Mouse (Mus musculus) ZHBTc4 (cell line): Measurements from ENCODE around the gene Cdh13.

Source experiments
- DNase-seq: peaks from one replicate; pipeline ENCODE4 v3.0.0-alpha.2; 2011; ENCODE audit warnings: low read depth, low spot score

The Cdh13 gene

GRCm38 (mm10) chr8:119037571-119037970, 754.0 kb downstream of the Cdh13 start:
- no peak for DNase-seq

DNA sequence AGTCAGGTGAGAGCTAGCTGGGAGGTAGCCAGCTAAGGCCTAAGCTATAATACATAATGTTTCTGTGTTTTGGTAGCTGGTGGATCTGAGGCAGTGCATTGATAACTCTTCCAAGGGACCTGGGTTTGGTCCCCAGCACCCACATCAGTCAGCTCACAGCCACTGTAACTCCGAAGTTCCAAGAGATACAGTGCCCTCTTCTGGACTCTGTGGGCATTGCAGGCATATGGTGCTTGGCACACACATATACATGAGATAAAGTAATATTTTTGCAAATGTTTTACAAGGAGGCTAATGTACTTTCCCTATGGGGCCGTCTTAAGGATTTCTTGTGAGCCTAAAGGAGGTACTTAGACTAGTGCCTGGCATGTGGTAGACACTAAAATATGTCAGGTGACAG, 755.8 kb downstream of the Cdh13 start:
- DNase-seq: peak; percentile 17

DNA sequence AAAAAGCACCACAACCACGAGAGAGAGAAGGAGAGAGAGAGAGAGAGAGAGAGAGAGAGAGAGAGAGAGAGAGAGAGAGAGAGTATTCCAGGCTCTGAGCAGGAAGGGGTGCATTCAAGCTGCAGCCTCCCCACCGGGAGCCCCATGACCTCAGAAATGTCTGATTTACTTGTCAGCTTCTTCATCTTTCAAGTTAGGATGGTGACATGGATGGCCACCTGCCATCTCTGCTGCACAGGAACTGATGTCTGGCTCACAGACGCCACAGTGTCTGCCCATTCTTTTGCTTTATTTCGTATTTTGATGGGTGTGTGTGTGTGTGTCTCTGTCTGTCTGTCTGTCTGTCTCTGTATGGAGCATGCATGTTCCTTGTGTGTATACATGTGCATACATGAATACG, 774.3 kb downstream of the Cdh13 start:
- DNase-seq: no peak

DNA sequence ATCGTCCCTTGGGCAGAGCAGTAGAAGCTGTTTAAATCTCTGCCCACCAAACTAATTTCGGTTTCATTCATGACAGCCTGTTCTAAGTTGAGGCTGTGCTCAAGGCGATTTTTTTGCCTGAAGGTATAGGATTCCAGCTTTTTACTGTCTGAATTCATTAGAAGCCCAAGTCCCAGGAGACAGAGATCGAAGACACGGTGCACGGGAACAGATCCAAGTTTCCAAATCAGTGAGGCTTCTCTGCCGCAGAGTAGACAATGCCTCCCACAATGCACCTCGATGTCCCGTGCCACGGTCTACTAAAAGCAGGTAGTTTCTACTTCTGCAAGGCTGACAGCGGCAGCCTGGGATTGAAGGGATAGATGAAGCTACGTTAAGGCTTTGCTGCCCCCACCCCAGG, 778.1 kb downstream of the Cdh13 start:
- no peak for DNase-seq

GRCm38 (mm10) chr8:119064523-119064922, 781.0 kb downstream of the Cdh13 start:
- peak; percentile 76 for DNase-seq

- DNase-seq: no peak
These were observed 788.8 kb downstream of the Cdh13 start for GRCm38 (mm10) chr8:119072291-119072690.

- DNase-seq: no peak
These were observed 801.5 kb downstream of the Cdh13 start for GRCm38 (mm10) chr8:119085022-119085421.

- no peak for DNase-seq
These were observed 814.7 kb downstream of the Cdh13 start for GRCm38 (mm10) chr8:119098261-119098660.

DNA sequence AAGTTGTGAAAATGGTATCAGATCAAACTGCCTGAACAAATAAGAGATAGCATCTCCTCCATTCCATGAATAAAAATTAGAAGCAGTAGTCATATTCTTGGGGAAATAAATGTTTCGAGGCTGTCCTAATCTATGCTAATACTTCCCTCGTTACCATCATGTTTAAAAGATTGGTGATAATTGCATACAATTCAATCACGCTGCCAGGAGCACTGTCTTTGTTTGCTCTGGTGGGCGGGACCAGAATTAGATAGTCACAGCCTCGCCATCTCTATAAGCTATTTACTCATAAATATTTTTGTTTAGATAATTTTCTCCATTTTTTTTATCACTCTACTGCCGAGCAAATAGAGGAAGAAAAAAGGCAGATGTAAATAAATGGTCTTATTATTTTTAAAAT, 819.3 kb downstream of the Cdh13 start:
- DNase-seq: no peak

- DNase-seq: no peak
These were observed 826.1 kb downstream of the Cdh13 start for GRCm38 (mm10) chr8:119109655-119110054.

DNA sequence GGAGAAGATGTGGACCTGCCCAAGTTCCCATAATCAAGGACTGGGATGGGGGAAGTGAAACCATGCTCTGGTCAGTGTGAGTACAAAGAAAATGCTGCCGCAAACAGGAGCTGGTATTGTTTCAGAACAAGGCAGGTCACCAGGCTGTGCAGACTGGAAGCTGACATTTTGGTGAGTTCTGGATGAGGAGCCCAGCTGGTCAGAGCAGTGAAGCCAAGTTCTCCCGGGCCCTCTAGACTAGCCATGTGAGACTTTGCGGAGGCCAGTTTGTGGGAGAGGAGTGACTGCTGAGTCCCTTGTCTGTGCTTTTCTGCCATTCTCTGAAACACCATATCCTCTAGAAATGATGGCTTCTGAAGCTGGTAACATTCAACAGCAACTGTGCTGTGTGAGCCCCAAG, 829.3 kb downstream of the Cdh13 start:
- no peak for DNase-seq

DNA sequence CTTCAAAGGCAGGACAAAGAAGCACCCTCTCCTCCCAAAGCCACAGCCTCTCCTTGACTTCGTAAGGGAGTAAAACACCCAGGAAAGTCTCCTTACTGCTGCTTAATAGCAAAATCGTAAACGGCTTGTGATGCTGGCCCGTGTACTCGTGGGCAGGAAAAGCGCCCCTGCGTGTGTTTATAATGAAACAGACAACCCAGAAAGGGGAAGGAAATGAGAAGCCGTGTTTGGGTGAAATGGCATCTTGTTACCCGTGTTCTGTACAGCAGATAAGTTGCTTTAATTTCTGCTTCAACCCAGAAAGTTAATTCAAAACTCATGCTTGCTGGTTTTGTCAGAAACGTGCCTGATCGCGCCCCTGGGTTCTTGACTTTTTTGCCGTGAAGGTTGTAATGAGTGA, 837.7 kb downstream of the Cdh13 start:
- DNase-seq: no peak

DNA sequence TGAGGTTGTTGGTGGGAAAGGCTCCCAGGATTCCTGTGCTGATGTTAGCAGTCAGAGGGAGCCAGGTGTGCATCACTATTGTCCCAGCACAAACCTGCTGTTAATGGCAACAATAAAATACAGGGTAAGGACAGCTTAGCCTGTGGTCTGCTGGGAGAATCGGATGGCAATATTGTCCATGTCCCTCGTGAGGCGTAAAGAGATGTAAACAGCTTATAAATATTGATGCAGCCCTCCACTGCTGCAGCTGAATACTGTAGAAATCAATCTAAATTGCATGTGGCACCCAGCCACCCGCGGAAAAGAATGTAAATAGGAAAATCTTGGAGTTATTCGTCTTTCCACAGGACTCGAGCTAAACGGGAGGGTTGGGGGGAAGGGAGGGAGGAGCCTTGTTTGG, 844.3 kb downstream of the Cdh13 start:
- DNase-seq: no peak

GRCm38 (mm10) chr8:119128266-119128665, 844.7 kb downstream of the Cdh13 start:
- no peak for DNase-seq

DNA sequence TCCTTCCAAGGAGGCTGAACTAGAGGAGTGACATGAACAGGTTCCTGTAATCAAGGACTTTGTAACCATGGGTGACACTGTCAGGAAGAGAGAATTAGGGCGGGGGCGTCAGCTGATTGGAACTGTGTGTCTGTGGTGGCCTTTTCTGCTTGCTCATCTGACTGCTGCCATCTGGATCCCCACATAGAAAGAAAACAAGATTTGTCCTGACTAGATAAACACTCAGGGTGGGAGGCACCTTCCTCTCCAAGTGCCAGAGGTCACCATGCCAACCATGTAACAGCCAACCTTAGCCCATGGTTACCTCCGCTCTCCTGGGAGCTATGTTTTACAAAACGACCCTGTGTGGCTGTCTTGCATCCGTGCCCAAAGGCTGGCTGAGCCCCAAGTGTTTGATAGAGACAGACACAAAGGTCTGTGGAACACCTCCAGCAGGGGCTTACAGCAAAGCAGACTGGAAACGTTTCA, 873.0 kb downstream of the Cdh13 start:
- no peak for DNase-seq

- no peak for DNase-seq
These were observed 875.1 kb downstream of the Cdh13 start for GRCm38 (mm10) chr8:119158628-119159027.

GRCm38 (mm10) chr8:119159794-119160193, 876.3 kb downstream of the Cdh13 start:
- no peak for DNase-seq

- peak; percentile 65 for DNase-seq
These were observed 880.5 kb downstream of the Cdh13 start for GRCm38 (mm10) chr8:119164076-119164475.

DNA sequence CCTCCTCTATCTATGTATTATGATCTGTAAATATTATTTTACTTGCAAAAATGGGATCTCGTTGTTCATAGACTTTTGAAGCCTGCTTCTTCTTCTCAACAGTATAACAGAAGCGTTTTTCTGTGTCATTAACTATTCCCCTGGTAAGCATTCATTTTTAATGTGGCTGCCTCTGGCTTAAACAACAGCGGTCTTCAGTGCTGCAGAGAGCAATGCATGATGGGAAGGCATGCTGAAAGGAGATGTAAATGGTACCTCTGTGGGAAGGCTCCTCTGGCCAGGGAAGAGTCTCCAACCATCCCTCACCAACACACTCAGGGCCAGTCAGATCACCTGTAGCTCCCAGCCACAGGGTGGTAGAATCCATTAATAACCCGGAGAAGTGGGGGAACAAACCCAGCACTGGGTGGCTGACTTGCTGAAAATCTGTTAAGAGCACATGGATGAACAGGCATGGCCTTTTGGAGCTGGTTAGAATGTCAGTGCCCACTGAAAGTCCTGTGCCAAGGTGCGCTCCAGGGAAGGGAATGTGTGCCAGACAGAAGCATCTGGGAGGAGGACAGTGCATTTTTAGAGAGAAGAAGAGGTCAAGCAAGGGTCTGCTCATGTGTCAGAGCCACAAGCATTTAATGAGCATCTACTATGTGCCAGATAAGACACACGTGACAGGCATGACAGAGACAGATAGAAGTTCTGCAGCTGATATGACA, 893.8 kb downstream of the Cdh13 start:
- DNase-seq: no peak

GRCm38 (mm10) chr8:119180626-119181025, 897.1 kb downstream of the Cdh13 start:
- DNase-seq: no peak

GRCm38 (mm10) chr8:119195695-119196094, 912.2 kb downstream of the Cdh13 start:
- peak; percentile 59 for DNase-seq

- DNase-seq: no peak
These were observed 913.1 kb downstream of the Cdh13 start for GRCm38 (mm10) chr8:119196486-119197150.

DNA sequence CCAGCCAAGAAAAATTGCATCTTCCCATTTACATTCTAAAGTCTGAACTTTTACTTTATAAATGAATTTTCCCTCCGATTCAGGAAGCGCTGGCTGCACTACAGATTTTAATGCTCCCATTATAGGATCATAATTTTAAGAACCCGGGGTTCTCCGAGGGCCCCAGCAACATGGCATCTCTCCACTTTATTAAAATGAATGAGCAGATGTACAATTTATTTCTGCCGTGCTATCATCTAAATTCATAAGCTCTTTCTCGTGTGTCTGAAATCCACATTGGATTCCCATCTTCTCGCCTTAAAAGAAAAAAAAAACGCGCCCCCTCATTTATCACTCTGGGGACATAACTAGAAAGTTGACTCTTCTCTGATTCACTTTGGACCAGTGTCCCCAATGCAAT, 925.0 kb downstream of the Cdh13 start:
- DNase-seq: no peak
